Mouse (Mus musculus) regulatory T cell (primary cell): ENCODE measurements around the gene Wdcp.
"Not testable (repeated sequence)": the region's sequence is repeated elsewhere in the genome, so short reads cannot be mapped to it uniquely, and the experiment has no call there.

Source experiments
- in situ Hi-C: fragments of 300-600 bp; cut with MboI, MseI; formaldehyde crosslinking; loops from one replicate; pipeline ENCODE4 v1.15.1; 2025; ENCODE audit warnings: high pct_unique_total_duplicates

Wdcp gene

GRCm38 (mm10) chr12:4868924-4869323 lies 25.8 kb downstream of the Wdcp start:
- in situ Hi-C loops = no loop called here

- in situ Hi-C loops = no loop called here
Measured at GRCm38 (mm10) chr12:4871260-4871659, 28.2 kb downstream of the Wdcp start.

- in situ Hi-C loops = no loop called here
Measured at GRCm38 (mm10) chr12:4872273-4872672, 29.2 kb downstream of the Wdcp start.

- in situ Hi-C loops = no loop called here
Measured at GRCm38 (mm10) chr12:4872983-4873477, 29.9 kb downstream of the Wdcp start.

GRCm38 (mm10) chr12:4873531-4873930 lies 30.4 kb downstream of the Wdcp start:
- in situ Hi-C loops = no loop called here

- in situ Hi-C loops = no loop called here
Measured at GRCm38 (mm10) chr12:4874161-4874927, 31.2 kb downstream of the Wdcp start, which contains the start of gene Mfsd2b. Gene Mfsd2b (minus strand): TSS chr12:4874359.

DNA sequence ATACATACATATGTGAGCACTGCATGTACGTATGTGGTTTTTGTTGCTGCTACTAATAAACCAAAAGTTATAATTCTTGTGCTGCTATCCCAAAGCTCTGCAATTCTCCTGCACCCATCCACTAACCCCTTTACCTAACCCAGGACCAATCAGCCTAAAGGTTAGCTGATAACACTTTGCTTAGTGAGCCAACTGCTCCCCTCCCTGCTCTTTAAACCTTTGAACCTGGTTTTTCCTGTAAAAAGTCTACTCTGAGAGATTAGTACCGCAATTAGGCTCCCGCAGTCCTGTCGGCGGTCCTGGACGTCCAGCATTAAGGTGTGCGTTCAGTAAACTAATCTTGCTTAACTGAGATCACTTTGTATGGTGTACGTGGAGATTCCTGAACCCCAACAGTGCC lies 32.5 kb downstream of the Wdcp start:
- in situ Hi-C loops = no loop called here

DNA sequence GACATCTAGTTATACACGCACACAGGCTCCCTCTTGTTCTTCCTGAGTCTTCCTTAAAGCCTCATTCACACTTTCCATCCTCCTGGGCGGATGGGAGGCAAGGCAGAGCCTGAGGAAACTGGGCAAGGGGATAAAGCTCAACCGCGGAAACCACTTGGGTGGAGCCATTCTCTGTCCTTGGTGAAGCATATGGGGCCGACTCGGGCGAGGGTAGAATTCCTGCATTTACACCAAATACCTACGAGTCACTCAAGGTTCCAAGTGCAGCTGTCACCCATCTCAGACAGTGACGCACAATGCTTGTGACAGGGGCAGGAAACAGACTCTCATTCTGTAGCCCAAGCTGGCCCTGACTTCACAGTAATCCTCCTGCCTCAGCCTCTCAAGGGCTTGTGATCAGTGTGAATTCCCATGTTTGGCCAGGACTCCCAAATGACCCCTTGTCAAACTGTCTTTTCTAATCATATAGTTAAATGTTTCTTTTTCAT lies 35.2 kb downstream of the Wdcp start:
- in situ Hi-C loops = no loop called here

DNA sequence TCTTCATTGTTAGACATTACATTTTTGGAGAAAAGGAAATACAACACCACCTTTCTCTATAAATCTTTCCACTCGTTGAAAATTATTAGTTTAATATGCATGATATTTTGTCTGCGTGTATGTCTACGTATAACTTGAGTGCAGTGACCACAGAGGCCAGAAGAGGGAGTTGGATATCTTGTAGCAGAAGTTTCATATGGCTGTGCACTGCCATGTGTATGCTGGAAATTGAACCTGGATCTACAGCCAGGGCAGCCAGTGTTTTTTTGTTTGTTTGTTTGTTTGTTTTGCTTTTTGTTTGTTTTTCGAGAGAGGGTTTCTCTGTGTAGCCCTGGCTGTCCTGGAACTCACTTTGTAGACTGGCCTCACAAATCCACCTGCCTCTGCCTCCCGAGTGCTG lies 35.9 kb downstream of the Wdcp start:
- in situ Hi-C loops = no loop called here

DNA sequence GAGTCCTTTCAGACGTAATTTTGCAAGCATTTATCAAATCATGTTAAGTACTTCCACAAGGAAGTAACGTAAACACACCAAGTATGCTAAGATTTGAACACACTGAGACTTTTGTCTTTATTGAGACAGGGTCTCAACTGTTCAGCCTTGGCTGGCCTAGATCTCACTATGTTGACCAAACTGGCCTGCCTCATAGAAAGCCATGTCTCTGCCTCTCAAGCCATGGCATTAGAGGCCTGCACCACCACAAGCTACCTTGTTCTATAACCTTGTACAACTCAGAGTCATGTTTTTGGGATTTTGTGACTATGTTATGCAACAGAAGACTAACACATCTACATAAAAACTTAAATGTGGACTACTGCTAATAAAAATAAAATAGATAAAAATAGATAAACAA lies 39.0 kb downstream of the Wdcp start:
- in situ Hi-C loops = no loop called here

DNA sequence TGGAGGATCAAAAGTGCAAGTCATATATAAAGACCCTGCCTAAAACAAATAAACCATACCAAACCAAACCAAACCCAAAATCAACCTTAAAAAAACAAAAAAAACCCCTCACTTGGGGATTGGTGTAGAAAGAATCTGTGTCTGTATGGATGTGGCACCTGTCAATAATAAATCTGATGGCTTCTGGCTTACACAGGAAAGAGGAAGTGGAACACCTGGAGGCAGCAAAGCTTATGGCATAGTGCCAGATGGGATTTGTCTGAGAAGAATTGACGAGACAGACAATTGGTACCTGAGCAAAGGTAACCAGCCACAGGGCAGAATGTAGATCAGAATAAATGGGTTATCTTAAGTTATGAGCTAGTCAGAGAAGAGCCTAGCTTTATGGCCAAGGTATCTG lies 42.0 kb downstream of the Wdcp start:
- in situ Hi-C loops = no loop called here

DNA sequence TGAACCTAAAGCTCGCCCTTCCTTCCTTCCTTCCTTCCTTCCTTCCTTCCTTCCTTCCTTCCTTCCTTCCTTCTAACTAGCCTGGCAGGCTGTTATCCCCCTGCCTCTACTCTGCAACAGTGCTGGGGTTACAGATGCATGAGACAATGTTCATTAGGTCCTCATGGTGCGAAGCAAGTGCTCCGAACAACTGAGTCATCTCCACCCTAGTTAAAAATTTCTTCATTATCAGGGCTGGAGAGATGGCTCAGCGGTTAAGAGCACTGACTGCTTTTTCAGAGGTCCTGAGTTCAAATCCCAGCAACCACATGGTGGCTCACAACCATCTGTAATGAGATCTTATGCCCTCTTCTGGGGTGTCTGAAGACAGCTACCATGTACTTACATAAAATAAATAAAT lies 43.5 kb downstream of the Wdcp start:
- in situ Hi-C loops = not testable (repeated sequence)

GRCm38 (mm10) chr12:4888739-4889138 lies 45.6 kb downstream of the Wdcp start:
- in situ Hi-C loops = no loop called here

GRCm38 (mm10) chr12:4889251-4889650 lies 46.1 kb downstream of the Wdcp start:
- in situ Hi-C loops = no loop called here

DNA sequence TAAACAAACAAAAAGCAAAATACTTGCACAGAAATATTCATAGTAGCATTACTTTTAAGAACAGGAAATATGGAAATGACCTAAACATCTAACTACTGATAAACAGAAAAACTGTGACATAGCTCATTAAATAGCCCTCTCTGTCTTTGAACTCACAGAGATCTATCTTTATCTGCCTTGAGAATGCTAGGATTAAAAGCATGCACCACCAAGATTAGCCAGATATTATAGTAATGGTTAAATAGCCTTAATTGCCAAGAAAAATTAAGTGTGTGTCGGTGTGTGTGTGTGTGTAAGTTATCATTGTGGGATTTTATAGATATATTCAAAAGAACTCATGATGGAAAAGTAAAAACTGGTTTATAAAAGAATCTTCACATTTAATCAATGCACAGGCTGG lies 46.8 kb downstream of the Wdcp start:
- in situ Hi-C loops = no loop called here

DNA sequence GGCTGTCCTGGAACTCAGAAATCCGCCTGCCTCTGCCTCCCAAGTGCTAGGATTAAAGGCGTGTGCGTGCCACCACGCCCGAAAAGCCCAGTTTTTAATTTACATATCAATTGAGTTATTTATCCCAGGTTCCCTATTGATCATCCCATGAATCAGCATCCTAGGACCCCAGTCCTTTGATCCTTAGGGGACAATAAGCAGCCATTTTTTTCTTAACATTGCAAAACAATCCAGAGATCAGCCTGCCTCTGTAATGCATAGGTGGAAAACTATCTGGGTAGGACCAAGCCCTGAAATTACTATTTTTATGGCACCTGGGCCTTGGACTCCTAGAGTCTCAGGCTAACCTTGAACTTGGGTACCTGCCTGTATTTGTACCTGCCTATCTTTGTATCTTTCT lies 54.9 kb downstream of the Wdcp start:
- in situ Hi-C loops = no loop called here

DNA sequence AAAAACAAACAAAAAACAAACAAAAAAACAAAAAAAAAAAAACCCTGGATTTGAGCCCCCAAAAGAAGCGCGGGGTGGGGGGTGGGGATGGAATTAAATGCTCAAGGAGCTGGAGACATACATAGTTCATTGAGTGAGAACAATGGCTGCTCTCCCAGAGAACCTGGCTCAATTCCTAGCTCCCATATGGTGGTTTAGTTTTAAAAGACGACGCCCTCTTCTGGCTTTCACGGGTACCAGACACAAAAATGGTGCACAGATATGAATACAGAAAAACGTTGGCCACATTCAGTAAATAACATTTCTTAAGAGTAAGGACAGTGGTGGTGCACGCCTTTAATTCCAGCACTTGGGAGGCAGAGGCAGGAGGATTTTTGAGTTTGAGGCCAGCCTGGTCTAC lies 62.8 kb downstream of the Wdcp start:
- in situ Hi-C loops = loop anchor here (10.0 kb wide), 1 partner anchor 1481 kb away; the partner anchor contains the start of gene Asxl2

DNA sequence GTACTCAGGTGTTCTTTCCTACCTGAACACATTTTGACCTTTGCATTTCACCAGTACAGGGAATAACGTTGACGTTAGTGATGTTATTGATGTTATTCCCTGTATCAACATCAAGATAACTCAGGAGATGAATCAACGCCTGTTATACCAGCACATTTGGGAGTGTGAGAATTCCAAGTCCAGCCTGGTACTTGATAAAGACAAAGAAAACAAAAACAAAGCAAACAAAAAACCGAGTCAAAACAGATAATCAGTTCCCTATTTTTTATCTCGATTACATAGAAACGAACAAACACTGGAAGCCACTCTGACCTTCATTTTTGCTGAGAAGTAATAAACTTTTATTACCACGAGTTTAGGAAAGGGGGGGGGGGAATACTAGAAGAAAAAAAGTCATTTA lies 63.4 kb downstream of the Wdcp start:
- in situ Hi-C loops = loop anchor here (10.0 kb wide), 1 partner anchor 1482 kb away; the partner anchor contains the start of gene Asxl2

GRCm38 (mm10) chr12:4906951-4907906 lies 64.1 kb downstream of the Wdcp start, which contains the start of gene Ubxn2a:
Gene Ubxn2a (minus strand): TSS chr12:4907705.
- in situ Hi-C loops = loop anchor here (10.0 kb wide), 1 partner anchor 1482 kb away; the partner anchor contains the start of gene Asxl2

DNA sequence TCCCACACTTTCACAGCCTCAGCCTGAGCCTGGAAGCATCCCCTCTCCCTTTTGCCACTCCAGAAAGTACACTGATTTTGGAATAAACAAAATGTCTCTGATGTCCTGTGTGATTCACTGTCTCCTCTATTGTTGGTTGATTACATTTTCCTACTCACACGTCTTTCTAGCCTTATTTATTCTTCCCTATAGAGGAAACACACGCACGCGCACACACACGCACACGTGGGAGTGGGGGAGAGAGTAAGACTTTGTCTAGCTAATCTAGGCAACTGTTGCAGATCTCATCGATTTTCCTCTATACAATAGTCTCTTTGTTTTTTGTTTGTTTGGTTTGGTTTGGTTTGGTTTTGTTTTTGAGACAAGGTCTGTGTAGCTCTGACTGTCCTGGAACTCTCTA lies 65.3 kb downstream of the Wdcp start:
- in situ Hi-C loops = loop anchor here (10.0 kb wide), 1 partner anchor 1484 kb away; the partner anchor contains the start of gene Asxl2
